Mouse (Mus musculus) E14TG2a.4 (cell line): ENCODE data around the gene Ankle2.

Experiments used
- H3K27me3 ChIP-seq: 2 replicates; pipeline ENCODE4 v1.6.1; 2014; ENCODE audit warnings: low read length, control low read depth; ENCODE audit not compliant: insufficient read depth
- H3K36me3 ChIP-seq: 2 replicates; pipeline ENCODE4 v1.6.1; 2014; ENCODE audit warnings: low read length, control low read depth; ENCODE audit not compliant: insufficient read depth
- H3K4me1 ChIP-seq: replicated peaks from 2 replicates; pipeline ENCODE4 v1.6.1; 2014; ENCODE audit warnings: low read depth, low read length, control low read depth
- H3K4me3 ChIP-seq: replicated peaks from 2 replicates; pipeline ENCODE4 v1.5.1; 2014; ENCODE audit warnings: mild to moderate bottlenecking, low read length
- H3K9me3 ChIP-seq: 2 replicates; pipeline ENCODE4 v1.6.1; 2014; ENCODE audit warnings: low read length, control low read depth
- CTCF ChIP-seq: conservative IDR thresholded peaks from 2 replicates; pipeline ENCODE4 v1.5.1; 2014; ENCODE audit warnings: low read length
- NANOG ChIP-seq: IDR thresholded peaks from 2 replicates; pipeline ENCODE4 v1.6.1; 2014; ENCODE audit warnings: borderline replicate concordance, low read length, mixed read lengths
- POU5F1 ChIP-seq: IDR thresholded peaks from 2 replicates; pipeline ENCODE4 v1.6.1; 2014; ENCODE audit warnings: low read length, borderline replicate concordance

Ankle2 gene

DNA sequence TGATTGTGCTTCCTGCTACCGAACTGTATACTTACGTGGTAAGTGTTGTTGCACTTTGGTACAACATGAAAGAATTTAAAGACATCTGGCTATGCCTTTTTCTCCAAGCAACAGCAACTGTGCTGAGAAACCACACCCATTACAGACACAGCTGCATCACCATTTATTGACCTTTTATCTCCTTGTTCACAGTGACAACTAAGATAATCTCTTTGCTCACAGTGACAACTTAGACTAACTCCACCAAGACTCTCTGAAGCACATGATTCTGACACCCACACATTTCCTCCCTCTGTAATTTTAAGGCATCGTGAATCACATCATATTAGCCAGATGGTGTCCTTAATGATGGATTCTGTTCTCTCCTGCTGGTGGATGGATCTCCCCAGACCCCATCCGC lies 43.3 kb downstream of the Ankle2 start:
- H3K36me3 ChIP-seq, result peaks cover 58% of the 10 kb centered on the region
- no peaks in the 10 kb centered on the region for H3K27me3 ChIP-seq
- H3K9me3 ChIP-seq, result no peaks in the 10 kb centered on the region
- peaks cover 13% of the 10 kb centered on the region for H3K4me1 ChIP-seq
- H3K4me3 ChIP-seq, result no peak overlapping the region
- TF ChIP-seq CTCF, result no peak

DNA sequence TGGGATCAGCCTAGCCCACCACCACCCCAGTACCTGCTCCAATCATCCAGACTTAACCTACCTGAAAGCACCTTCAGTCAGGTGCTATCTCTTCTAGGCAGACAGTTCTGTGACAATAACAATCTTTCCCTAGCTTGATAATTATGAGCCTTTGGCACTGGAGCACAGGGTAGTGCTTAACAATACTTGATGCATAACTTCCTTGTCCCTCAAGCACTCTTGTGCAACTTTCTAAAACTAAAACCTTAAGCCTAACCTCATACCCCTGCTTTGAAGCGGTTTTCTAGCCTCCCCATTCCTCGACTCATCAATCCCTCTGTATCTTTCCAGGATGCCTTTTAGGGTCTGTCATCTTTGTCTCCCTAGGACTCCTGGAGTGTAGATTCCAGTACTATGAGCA lies 44.0 kb downstream of the Ankle2 start:
- Histone ChIP-seq H3K27me3 (no peaks in the 10 kb centered on the region), H3K4me3 (no peak overlapping the region), H3K9me3 (no peaks in the 10 kb centered on the region), H3K36me3 (peaks cover 58% of the 10 kb centered on the region), H3K4me1 (peaks cover 13% of the 10 kb centered on the region)
- TF ChIP-seq NANOG (no peak), CTCF (no peak), POU5F1 (no peak)

DNA sequence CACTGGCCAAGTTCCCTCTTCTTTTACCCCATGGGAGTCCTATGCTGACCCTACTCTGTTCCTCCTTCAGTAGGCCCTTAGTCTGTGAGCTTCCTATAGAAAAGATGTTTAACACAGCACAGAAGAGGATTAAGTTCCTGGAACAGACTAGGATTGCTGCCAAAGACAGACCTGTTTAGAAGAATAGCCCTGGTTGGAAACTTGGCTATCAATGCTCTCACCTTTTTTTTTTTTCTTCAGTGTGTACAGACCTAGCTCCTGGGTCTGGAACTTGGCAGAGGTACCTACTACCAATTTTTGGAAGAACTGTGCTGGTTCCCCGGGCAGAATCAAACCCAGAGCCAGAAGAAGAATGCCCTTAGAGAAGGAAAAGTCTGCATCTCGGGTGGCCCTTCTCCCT lies 45.6 kb downstream of the Ankle2 start:
- peaks cover 69% of the 10 kb centered on the region for H3K36me3 ChIP-seq
- no peaks in the 10 kb centered on the region for H3K9me3 ChIP-seq
- H3K4me3 ChIP-seq, result no peak overlapping the region
- 0 out of 2 replicates have a peak, but pooled peaks cover 2% of the 10 kb centered on the region for H3K4me1 ChIP-seq
- TF ChIP-seq NANOG, result no peak
- no peak for TF ChIP-seq POU5F1
- no peak for TF ChIP-seq CTCF
- H3K27me3 ChIP-seq, result no peaks in the 10 kb centered on the region

DNA sequence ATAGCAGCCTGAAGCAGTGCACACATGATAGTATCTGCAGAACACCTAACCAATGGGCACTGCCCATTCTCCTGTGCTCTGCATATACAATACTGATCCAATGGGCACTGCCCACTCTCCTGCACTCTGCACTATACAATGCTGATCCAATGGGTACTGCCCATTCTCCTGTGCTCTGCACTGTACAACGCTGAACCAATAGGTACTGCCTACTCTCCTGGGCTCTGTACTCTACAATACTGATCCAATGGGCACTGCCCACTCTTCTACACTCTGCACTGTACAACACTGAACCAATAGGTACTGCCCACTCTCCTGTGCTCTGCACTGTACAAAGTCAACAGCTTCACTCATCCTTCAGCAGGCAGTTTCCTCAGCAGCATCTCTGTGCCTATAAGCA lies 46.1 kb downstream of the Ankle2 start:
- H3K4me3 ChIP-seq, result no peak overlapping the region
- TF ChIP-seq CTCF (no peak), POU5F1 (no peak), NANOG (no peak)
- H3K27me3 ChIP-seq, result no peaks in the 10 kb centered on the region
- no peaks in the 10 kb centered on the region for H3K9me3 ChIP-seq
- no peaks in the 10 kb centered on the region for H3K4me1 ChIP-seq
- H3K36me3 ChIP-seq, result peaks cover 65% of the 10 kb centered on the region

DNA sequence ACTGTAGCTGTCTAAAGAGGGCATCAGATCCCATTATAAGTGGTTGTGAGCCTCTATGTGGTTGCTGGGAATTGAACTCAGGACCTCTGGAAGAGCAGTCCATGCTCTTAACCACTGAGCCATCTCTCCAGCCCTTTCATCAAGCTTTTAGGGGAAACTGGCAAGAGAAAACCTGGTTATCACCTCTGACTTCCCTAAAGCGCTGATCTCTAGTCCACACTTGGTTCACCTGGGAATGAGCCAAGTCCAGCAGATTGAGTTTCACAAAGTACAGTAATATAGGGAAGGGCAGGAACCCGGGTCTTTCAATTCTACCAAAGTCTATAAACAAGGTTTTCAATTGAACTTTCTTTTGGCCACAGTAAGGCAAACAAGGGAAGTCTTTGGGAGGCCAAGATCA lies 51.2 kb downstream of the Ankle2 start:
- H3K4me3 ChIP-seq, result no peak overlapping the region
- H3K4me1 ChIP-seq, result peaks cover 31% of the 10 kb centered on the region
- H3K36me3 ChIP-seq, result peaks cover 37% of the 10 kb centered on the region
- TF ChIP-seq CTCF (no peak), NANOG (no peak)
- H3K27me3 ChIP-seq, result peaks cover 7% of the 10 kb centered on the region
- H3K9me3 ChIP-seq, result no peaks in the 10 kb centered on the region

DNA sequence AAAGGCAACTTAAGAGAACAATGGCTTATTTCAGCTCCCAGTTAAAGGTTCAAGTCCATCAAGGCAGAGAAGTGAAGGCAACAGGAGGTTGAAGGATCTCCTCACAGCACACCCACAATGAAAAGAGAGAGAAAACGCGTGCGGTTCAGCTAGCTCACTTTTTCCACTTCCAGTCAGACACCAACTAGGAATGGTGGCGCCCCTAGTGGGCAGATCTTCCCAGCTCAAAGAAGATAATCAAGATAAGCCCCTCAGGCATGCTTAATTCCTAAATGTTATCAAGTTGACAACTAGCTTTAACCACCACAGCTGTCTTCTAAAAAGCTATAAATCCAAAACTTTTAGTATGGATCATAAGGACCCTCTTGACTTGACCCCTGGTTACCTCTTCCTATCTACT lies 53.7 kb downstream of the Ankle2 start:
- Histone ChIP-seq H3K4me1 (peaks cover 38% of the 10 kb centered on the region), H3K4me3 (peak overlapping the region; percentile 94), H3K27me3 (peaks cover 7% of the 10 kb centered on the region), H3K36me3 (peaks cover 41% of the 10 kb centered on the region), H3K9me3 (no peaks in the 10 kb centered on the region)
- TF ChIP-seq POU5F1 (no peak), CTCF (peak; percentile 83)

DNA sequence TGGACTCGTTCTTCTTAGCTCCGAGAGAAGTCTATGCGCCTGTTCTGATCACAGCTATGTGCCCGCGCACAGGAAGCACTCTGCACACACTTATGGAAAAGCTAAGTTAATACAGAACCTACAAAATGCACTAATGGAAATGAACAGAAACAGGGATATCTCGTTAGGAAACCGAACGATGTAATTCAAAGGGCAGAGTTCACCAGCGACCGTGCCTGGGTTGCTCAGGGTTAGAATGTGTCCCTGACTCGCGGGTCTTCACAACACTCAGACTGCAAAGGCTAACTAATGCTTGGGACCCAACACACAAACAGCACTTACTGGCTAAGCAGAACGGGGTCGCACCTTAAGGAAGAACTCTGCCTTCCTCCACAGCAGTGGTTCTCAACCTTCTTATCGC lies 54.4 kb downstream of the Ankle2 start:
- no peaks in the 10 kb centered on the region for H3K9me3 ChIP-seq
- H3K4me1 ChIP-seq, result peaks cover 38% of the 10 kb centered on the region
- peak overlapping the region; percentile 94 for H3K4me3 ChIP-seq
- no peak for TF ChIP-seq POU5F1
- TF ChIP-seq CTCF, result no peak
- no peak for TF ChIP-seq NANOG
- H3K36me3 ChIP-seq, result peaks cover 47% of the 10 kb centered on the region
- peaks cover 7% of the 10 kb centered on the region for H3K27me3 ChIP-seq

DNA sequence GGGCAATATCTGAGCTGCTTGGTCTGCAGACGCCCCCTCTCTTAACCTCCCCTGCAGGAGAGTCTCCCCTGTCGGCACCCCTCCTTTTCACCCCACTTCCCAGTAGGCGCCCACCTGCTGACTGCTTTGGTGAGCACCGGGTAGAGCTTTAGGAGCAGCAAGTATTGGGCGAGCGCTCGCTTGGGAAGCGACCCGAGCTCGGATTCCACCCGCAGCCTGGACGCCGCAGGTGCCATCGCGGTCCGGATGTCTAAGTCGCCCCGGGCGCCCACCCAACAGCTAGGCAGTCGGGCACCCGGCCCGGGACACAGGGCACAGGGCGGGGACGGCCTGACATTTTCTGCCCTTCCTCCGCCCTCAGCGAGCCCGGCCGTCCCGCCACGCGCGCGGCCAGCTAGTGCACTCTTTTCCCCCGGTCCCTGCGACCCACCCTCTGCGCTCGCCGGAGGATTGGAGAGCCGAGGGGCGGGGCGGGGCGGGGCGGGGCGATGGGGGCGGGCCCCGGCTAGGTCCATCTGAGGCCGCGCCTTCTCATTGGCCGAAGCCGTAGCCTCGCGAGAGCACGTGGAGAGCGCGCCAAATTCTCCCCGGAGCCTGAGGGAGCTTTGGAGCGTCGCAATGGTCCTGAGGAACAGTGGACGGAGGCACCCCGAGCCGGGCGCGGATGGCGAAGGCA lies 55.1 kb downstream of the Ankle2 start, which contains the start of the genes Pxmp2 and Pole:
Gene Pxmp2 (minus strand): TSS at position 417 of the 676 bp plus-strand sequence.
Gene Pole (plus strand): TSS at position 537 of the 676 bp plus-strand sequence.
- H3K4me1 ChIP-seq, result peaks cover 38% of the 10 kb centered on the region
- no peaks in the 10 kb centered on the region for H3K9me3 ChIP-seq
- H3K27me3 ChIP-seq, result peaks cover 7% of the 10 kb centered on the region
- H3K36me3 ChIP-seq, result peaks cover 48% of the 10 kb centered on the region
- H3K4me3 ChIP-seq, result peak within 1 kb of the TSS; percentile 94
- TF ChIP-seq POU5F1 (no peak), NANOG (no peak), CTCF (no peak)
